Mouse (Mus musculus) liver, adult 2 months (tissue): Measurements from ENCODE around the gene Obp2b.
"Not testable (repeated sequence)": the region's sequence is repeated elsewhere in the genome, so short reads cannot be mapped to it uniquely, and the experiment has no call there.

Experiments
- CTCF ChIP-seq: fragments of 200-500 bp; IDR thresholded peaks from 2 replicates; pipeline ENCODE4 v1.5.1; 2011; ENCODE audit warnings: low read depth, low read length, control low read depth
- POLR2A ChIP-seq: fragments of 200-500 bp; IDR thresholded peaks from 2 replicates; pipeline ENCODE4 v1.6.1; 2011; ENCODE audit warnings: low read length, control low read depth; ENCODE audit not compliant: insufficient read depth; ENCODE audit errors: extremely low read depth

DNA sequence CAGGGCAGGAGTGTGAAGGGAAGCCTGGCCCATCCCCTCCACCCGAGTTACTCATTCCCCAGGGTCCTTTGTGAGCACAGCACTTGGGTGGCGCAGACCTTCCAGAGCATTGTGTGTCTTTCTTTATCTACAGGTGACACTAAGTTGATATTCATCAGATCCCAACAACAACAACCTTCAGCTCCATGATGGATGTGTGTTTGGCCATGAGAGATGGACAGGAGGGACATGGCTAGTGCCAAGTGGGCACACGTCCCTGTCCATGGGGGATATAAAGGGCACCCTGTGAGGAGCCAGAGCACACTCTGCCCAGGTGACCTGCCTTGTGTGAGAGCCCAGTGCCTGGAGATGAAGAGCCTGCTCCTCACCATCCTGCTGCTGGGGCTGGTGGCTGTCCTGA is at the start of gene Obp2b:
- not testable (repeated sequence) for TF ChIP-seq POLR2A, CTCF
